Mouse (Mus musculus) hindbrain, embryonic 13.5 days (tissue): ENCODE data around the gene 1700067P10Rik. TPM values are rescaled to one million over a fixed set of nuclear protein-coding genes. Genes with fewer than 3 reads are reported as not detected.

Source experiments
- polyA plus RNA-seq: library from polyadenylated mRNA; unstranded; fragments of >200 nt; fragmentation: Nextera tagmentation; extraction: Ambion mirVana; gene quantifications from 2 replicates; pipeline ENCODE4 v1.2.1, GENCODE M21; 2015

1700067P10Rik gene
- polyA plus RNA-seq, 1 experiment from 2014 or later, result 0.21 TPM

Other genes starting within 250 kb of the 1700067P10Rik start
- gene Foxp4, start 164.7 kb upstream of the 1700067P10Rik start, polyA plus RNA-seq, result 19.6 and 19.9 TPM in 2 replicates
- gene 1700122O11Rik, start 51.0 kb upstream of the 1700067P10Rik start, polyA plus RNA-seq, result not detected in 2 replicates
- not detected in 2 replicates for gene 9830107B12Rik, start 56.9 kb downstream of the 1700067P10Rik start, polyA plus RNA-seq
- 0.21 TPM in 1 of 2 replicates, not detected in the other for gene A530064D06Rik, start 78.0 kb downstream of the 1700067P10Rik start, polyA plus RNA-seq
- gene Trem1, start 143.4 kb downstream of the 1700067P10Rik start, polyA plus RNA-seq, result not detected in 2 replicates
- not detected in 2 replicates for gene Trem3, start 158.5 kb downstream of the 1700067P10Rik start, polyA plus RNA-seq
- gene Treml4, start 175.0 kb downstream of the 1700067P10Rik start, polyA plus RNA-seq, result not detected in 2 replicates
- gene Treml2, start 210.2 kb downstream of the 1700067P10Rik start, polyA plus RNA-seq, result 0.14 and 0.17 TPM in 2 replicates
- 0.14 and 0.35 TPM in 2 replicates for gene B430306N03Rik, start 226.8 kb downstream of the 1700067P10Rik start, polyA plus RNA-seq